In genomic region chr10:80215048-80215772, GRCm38 (mm10) we compare ENCODE assay signal across 12 mouse cellular contexts. TPM values are rescaled to one million over a fixed set of nuclear protein-coding genes. Genes with fewer than 3 reads are reported as not detected.
DNase-seq lines count a peak whose midpoint lies in the region; ATAC-seq lines count a peak whose summit lies in the region.
"Had no signal": no experiment of that assay in that cellular context is flagged by ENCODE, and none has a peak within 500 bp of the region (broad histone marks: within the 10 kb centered on the region; RNA-seq: fewer than 3 reads in every experiment).

No protein-coding gene starts in this region.

- peaks cover 3% of the 10 kb centered on the region; the same call in 1 of the 2 replicates for H3K27me3 ChIP-seq in limb, embryonic 13.5 days
- peaks cover 11% of the 10 kb centered on the region; the same call in 1 of the 2 replicates for H3K27me3 ChIP-seq in limb, embryonic 10.5 days (ENCODE audit: low read depth, poor library complexity, severe bottlenecking)
- no peaks in the 10 kb centered on the region for H3K27me3 ChIP-seq in embryonic facial prominence, embryonic 12.5 days
- H3K27me3 ChIP-seq in hindbrain, embryonic 12.5 days = no peaks in the 10 kb centered on the region
- H3K27me3 ChIP-seq in midbrain, embryonic 16.5 days (ENCODE audit: control insufficient read depth, insufficient read depth, low read depth, low read length) = no peaks in the 10 kb centered on the region
- H3K27me3 ChIP-seq: lung, embryonic 15.5 days had no signal

- no peak for ATAC-seq in limb, embryonic 13.5 days (ENCODE audit: low FRiP score, low read depth)
- ATAC-seq in embryonic facial prominence, embryonic 12.5 days (ENCODE audit: insufficient number of reproducible peaks, insufficient read depth, low FRiP score, low TSS enrichment) = no peak
- ATAC-seq in hindbrain, embryonic 12.5 days (ENCODE audit: low FRiP score) = no peak
- 0 out of 2 replicates have a peak, but pooled peaks have one; percentile 36 for ATAC-seq in midbrain, embryonic 16.5 days

- WGBS in limb, embryonic 13.5 days = 34% methylated on average over 16 of the region's 16 CpGs
- 24% methylated on average over 16 of the region's 16 CpGs for WGBS in limb, embryonic 10.5 days
- WGBS in embryonic facial prominence, embryonic 12.5 days = 23% methylated on average over 16 of the region's 16 CpGs
- WGBS in hindbrain, embryonic 12.5 days = 15% methylated on average over 16 of the region's 16 CpGs
- 13% methylated on average over 16 of the region's 16 CpGs for WGBS in midbrain, embryonic 16.5 days

- no peaks in the 10 kb centered on the region for H3K36me3 ChIP-seq in limb, embryonic 13.5 days
- no peaks in the 10 kb centered on the region for H3K36me3 ChIP-seq in limb, embryonic 10.5 days
- H3K36me3 ChIP-seq in embryonic facial prominence, embryonic 12.5 days = no peaks in the 10 kb centered on the region
- H3K36me3 ChIP-seq in hindbrain, embryonic 12.5 days = no peaks in the 10 kb centered on the region
- H3K36me3 ChIP-seq in midbrain, embryonic 16.5 days (ENCODE audit: control insufficient read depth, insufficient read depth, low read length) = no peaks in the 10 kb centered on the region
- H3K36me3 ChIP-seq: lung, embryonic 15.5 days had no signal

- no peaks in the 10 kb centered on the region for H3K4me1 ChIP-seq in limb, embryonic 13.5 days
- peaks cover 10% of the 10 kb centered on the region for H3K4me1 ChIP-seq in limb, embryonic 10.5 days
- peaks cover 2% of the 10 kb centered on the region; the same call in 1 of the 2 replicates for H3K4me1 ChIP-seq in embryonic facial prominence, embryonic 12.5 days
- peaks cover 4% of the 10 kb centered on the region for H3K4me1 ChIP-seq in hindbrain, embryonic 12.5 days
- H3K4me1 ChIP-seq in midbrain, embryonic 16.5 days (ENCODE audit: control insufficient read depth, insufficient read depth, low read length) = peaks cover 6% of the 10 kb centered on the region; the same call in 1 of the 2 replicates
- H3K4me1 ChIP-seq: lung, embryonic 15.5 days had no signal

- 0 out of 2 replicates have a peak overlapping the region, but pooled peaks have one; percentile 3 for H3K9ac ChIP-seq in limb, embryonic 13.5 days
- H3K9ac ChIP-seq in embryonic facial prominence, embryonic 12.5 days = no peak overlapping the region
- H3K9ac ChIP-seq in hindbrain, embryonic 12.5 days = peak overlapping the region; percentile 36; the same call in 1 of the 2 replicates
- H3K9ac ChIP-seq in midbrain, embryonic 16.5 days (ENCODE audit: low read depth, low read length) = peak overlapping the region; percentile 23; the same call in 1 of the 2 replicates
- H3K9ac ChIP-seq: lung, embryonic 15.5 days had no signal

- no peak overlapping the region for H3K27ac ChIP-seq in limb, embryonic 13.5 days
- H3K27ac ChIP-seq in limb, embryonic 10.5 days = no peak overlapping the region; the same call in 1 of the 2 replicates
- 0 out of 2 replicates have a peak overlapping the region, but pooled peaks have one; percentile 3 for H3K27ac ChIP-seq in embryonic facial prominence, embryonic 12.5 days
- no peak overlapping the region for H3K27ac ChIP-seq in hindbrain, embryonic 12.5 days
- H3K27ac ChIP-seq in midbrain, embryonic 16.5 days (ENCODE audit: low read length) = peak overlapping the region; percentile 63
- H3K27ac ChIP-seq: lung, embryonic 15.5 days had no signal

- H3K4me3 ChIP-seq in limb, embryonic 13.5 days = no peak overlapping the region
- H3K4me3 ChIP-seq in limb, embryonic 10.5 days = no peak overlapping the region
- H3K4me3 ChIP-seq in embryonic facial prominence, embryonic 12.5 days = no peak overlapping the region
- H3K4me3 ChIP-seq in hindbrain, embryonic 12.5 days = no peak overlapping the region
- H3K4me3 ChIP-seq in midbrain, embryonic 16.5 days (ENCODE audit: low read depth, low read length) = no peak overlapping the region
- H3K4me3 ChIP-seq: lung, embryonic 15.5 days had no signal

- no peak for DNase-seq in limb, embryonic 10.5 days (ENCODE audit: low spot score)
- no peak for DNase-seq in layer of hippocampus, postnatal 14 days (ENCODE audit: low spot score in 2 of 2)
- no peak for DNase-seq in adrenal gland, adult 2 months
- no peak for DNase-seq in kidney, postnatal 10 days
- DNase-seq: gastrocnemius, postnatal 14 days; heart, postnatal 14 days; kidney, adult 9 months had no signal

- H3K9me3 ChIP-seq in limb, embryonic 13.5 days = no peaks in the 10 kb centered on the region
- no peaks in the 10 kb centered on the region for H3K9me3 ChIP-seq in limb, embryonic 10.5 days (replicated peaks)
- no peaks in the 10 kb centered on the region for H3K9me3 ChIP-seq in embryonic facial prominence, embryonic 12.5 days
- H3K9me3 ChIP-seq in hindbrain, embryonic 12.5 days (replicated peaks) = no peaks in the 10 kb centered on the region
- no peaks in the 10 kb centered on the region for H3K9me3 ChIP-seq in midbrain, embryonic 16.5 days (replicated peaks; ENCODE audit: control insufficient read depth, low read length, poor library complexity, severe bottlenecking)
- H3K9me3 ChIP-seq: lung, embryonic 15.5 days had no signal

- H3K4me2 ChIP-seq in limb, embryonic 13.5 days (replicated peaks) = no peak overlapping the region
- no peak overlapping the region for H3K4me2 ChIP-seq in embryonic facial prominence, embryonic 12.5 days (replicated peaks)
- H3K4me2 ChIP-seq in hindbrain, embryonic 12.5 days (replicated peaks) = no peak overlapping the region
- no peak overlapping the region for H3K4me2 ChIP-seq in midbrain, embryonic 16.5 days (ENCODE audit: low read length)
- H3K4me2 ChIP-seq: lung, embryonic 15.5 days had no signal

RNA-seq across cellular contexts. Expression of gene Mum1, which starts 11.0 kb away (rescaled TPM):
- 94.7 and 96.9 TPM in 2 replicates for polyA plus RNA-seq in limb, embryonic 13.5 days (2015; fragmentation: Nextera tagmentation; extraction: Ambion mirVana)
- 122 and 128 TPM in 2 replicates for polyA plus RNA-seq in limb, embryonic 10.5 days (2016; fragmentation: Nextera tagmentation; extraction: Ambion mirVana)
- polyA plus RNA-seq in embryonic facial prominence, embryonic 12.5 days (2016; fragmentation: Nextera tagmentation; extraction: Ambion mirVana) = 85.1 and 93.4 TPM in 2 replicates
- 50.0 and 58.8 TPM in 2 replicates for polyA plus RNA-seq in hindbrain, embryonic 12.5 days (2016; fragmentation: Nextera tagmentation; extraction: Ambion mirVana)
- 47.8 and 51.1 TPM in 2 replicates for polyA plus RNA-seq in midbrain, embryonic 16.5 days (2015; fragmentation: Nextera tagmentation; extraction: Ambion mirVana)
- 10 to 100 TPM; 34.4 to 43.7 TPM for total RNA-seq in layer of hippocampus, postnatal 14 days (2021)
- total RNA-seq in adrenal gland, adult 2 months (2021) = 10 to 100 TPM; 13.5 to 24.4 TPM
- polyA plus RNA-seq in adrenal gland, adult 2 months (2012; rRNA removed) = 23.0 and 24.6 TPM in 2 replicates

RNA-seq across cellular contexts. Expression of gene Ndufs7, which starts 33.7 kb away (rescaled TPM):
- 298 and 306 TPM in 2 replicates for polyA plus RNA-seq in limb, embryonic 13.5 days (2015; fragmentation: Nextera tagmentation; extraction: Ambion mirVana)
- 311 and 345 TPM in 2 replicates for polyA plus RNA-seq in limb, embryonic 10.5 days (2016; fragmentation: Nextera tagmentation; extraction: Ambion mirVana)
- 260 and 269 TPM in 2 replicates for polyA plus RNA-seq in embryonic facial prominence, embryonic 12.5 days (2016; fragmentation: Nextera tagmentation; extraction: Ambion mirVana)
- polyA plus RNA-seq in hindbrain, embryonic 12.5 days (2016; fragmentation: Nextera tagmentation; extraction: Ambion mirVana) = 177 and 220 TPM in 2 replicates
- 263 and 302 TPM in 2 replicates for polyA plus RNA-seq in midbrain, embryonic 16.5 days (2015; fragmentation: Nextera tagmentation; extraction: Ambion mirVana)
- 100 to 1,000 TPM; 169 to 175 TPM for total RNA-seq in layer of hippocampus, postnatal 14 days (2021)
- total RNA-seq in adrenal gland, adult 2 months (2021) = 100 to 1,000 TPM; 295 to 337 TPM
- 1,122 and 1,204 TPM in 2 replicates for polyA plus RNA-seq in adrenal gland, adult 2 months (2012; rRNA removed)

RNA-seq across cellular contexts. Expression of gene Efna2, which starts 35.9 kb away (rescaled TPM):
- polyA plus RNA-seq in limb, embryonic 13.5 days (2015; fragmentation: Nextera tagmentation; extraction: Ambion mirVana) = 39.5 and 40.4 TPM in 2 replicates
- polyA plus RNA-seq in limb, embryonic 10.5 days (2016; fragmentation: Nextera tagmentation; extraction: Ambion mirVana) = 63.1 and 66.8 TPM in 2 replicates
- polyA plus RNA-seq in embryonic facial prominence, embryonic 12.5 days (2016; fragmentation: Nextera tagmentation; extraction: Ambion mirVana) = 55.8 and 56.9 TPM in 2 replicates
- 49.3 and 50.5 TPM in 2 replicates for polyA plus RNA-seq in hindbrain, embryonic 12.5 days (2016; fragmentation: Nextera tagmentation; extraction: Ambion mirVana)
- 37.3 and 43.3 TPM in 2 replicates for polyA plus RNA-seq in midbrain, embryonic 16.5 days (2015; fragmentation: Nextera tagmentation; extraction: Ambion mirVana)
- total RNA-seq in layer of hippocampus, postnatal 14 days (2021) = 10 to 100 TPM; 14.8 TPM
- total RNA-seq in adrenal gland, adult 2 months (2021) = 1 to 10 TPM; 1.8 to 5.2 TPM
- polyA plus RNA-seq in adrenal gland, adult 2 months (2012; rRNA removed) = 10.2 and 15.6 TPM in 2 replicates

RNA-seq across cellular contexts. Expression of gene 1600002K03Rik, which starts 42.5 kb away (rescaled TPM):
- 9.7 and 11.0 TPM in 2 replicates for polyA plus RNA-seq in limb, embryonic 13.5 days (2015; fragmentation: Nextera tagmentation; extraction: Ambion mirVana)
- polyA plus RNA-seq in limb, embryonic 10.5 days (2016; fragmentation: Nextera tagmentation; extraction: Ambion mirVana) = 8.7 and 13.1 TPM in 2 replicates
- polyA plus RNA-seq in embryonic facial prominence, embryonic 12.5 days (2016; fragmentation: Nextera tagmentation; extraction: Ambion mirVana) = 11.6 and 13.0 TPM in 2 replicates
- polyA plus RNA-seq in hindbrain, embryonic 12.5 days (2016; fragmentation: Nextera tagmentation; extraction: Ambion mirVana) = 12.0 and 13.3 TPM in 2 replicates
- polyA plus RNA-seq in midbrain, embryonic 16.5 days (2015; fragmentation: Nextera tagmentation; extraction: Ambion mirVana) = 11.0 and 11.4 TPM in 2 replicates
- total RNA-seq in layer of hippocampus, postnatal 14 days (2021) = 1 to 10 TPM; 5.1 to 5.2 TPM
- 10 to 100 TPM; 14.0 to 21.7 TPM for total RNA-seq in adrenal gland, adult 2 months (2021)
- polyA plus RNA-seq in adrenal gland, adult 2 months (2012; rRNA removed) = 25.9 and 34.5 TPM in 2 replicates

RNA-seq across cellular contexts. Expression of gene Gamt, which starts 45.6 kb away (rescaled TPM):
- polyA plus RNA-seq in limb, embryonic 13.5 days (2015; fragmentation: Nextera tagmentation; extraction: Ambion mirVana) = 57.1 and 58.4 TPM in 2 replicates
- polyA plus RNA-seq in limb, embryonic 10.5 days (2016; fragmentation: Nextera tagmentation; extraction: Ambion mirVana) = 14.4 and 18.4 TPM in 2 replicates
- polyA plus RNA-seq in embryonic facial prominence, embryonic 12.5 days (2016; fragmentation: Nextera tagmentation; extraction: Ambion mirVana) = 33.8 and 38.6 TPM in 2 replicates
- 26.6 and 29.6 TPM in 2 replicates for polyA plus RNA-seq in hindbrain, embryonic 12.5 days (2016; fragmentation: Nextera tagmentation; extraction: Ambion mirVana)
- polyA plus RNA-seq in midbrain, embryonic 16.5 days (2015; fragmentation: Nextera tagmentation; extraction: Ambion mirVana) = 15.8 and 19.5 TPM in 2 replicates
- 10 to 100 TPM; 39.9 to 43.7 TPM for total RNA-seq in layer of hippocampus, postnatal 14 days (2021)
- 100 to 1,000 TPM; 246 to 281 TPM for total RNA-seq in adrenal gland, adult 2 months (2021)
- polyA plus RNA-seq in adrenal gland, adult 2 months (2012; rRNA removed) = 820 and 833 TPM in 2 replicates

Comparison
In these comparisons a context has a peak if more than half of its experiments do, and no peak if none do; other contexts are left out.
1. H3K27ac ChIP-seq: peak in embryonic facial prominence, embryonic 12.5 days (single experiment) and midbrain, embryonic 16.5 days (single experiment); none in limb, embryonic 13.5 days (single experiment), limb, embryonic 10.5 days (single experiment) and hindbrain, embryonic 12.5 days (single experiment).